Mouse (Mus musculus) spleen, postnatal 14 days (tissue): ENCODE data around the gene Eme2.

Experiments
- DNase-seq, 2 experiments: peaks; one replicate each; pipeline ENCODE4 v3.0.0; 2021 to 2022; ENCODE audit warnings: low spot score in 2 of 2

The Eme2 gene

DNA sequence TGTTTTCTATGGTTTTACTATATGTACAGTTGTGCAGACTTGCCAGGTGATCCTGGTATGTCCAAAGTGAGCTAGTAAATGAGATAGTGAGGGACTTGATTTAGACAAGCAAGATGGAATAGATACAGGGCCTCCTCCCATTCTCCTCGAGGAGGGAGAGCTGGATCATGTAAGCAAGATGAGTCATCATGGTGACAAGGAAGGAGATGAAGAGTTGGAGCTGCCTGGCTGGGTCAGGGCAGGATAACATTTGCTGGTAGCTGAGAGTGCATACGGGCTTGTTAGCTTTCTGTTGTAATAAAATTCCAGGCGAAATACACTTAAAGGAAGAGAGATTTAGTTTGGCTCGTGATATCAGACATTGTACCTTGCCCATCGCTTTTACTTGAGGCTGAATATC is 54.5 kb downstream of the Eme2 start:
- DNase-seq = no peak

DNA sequence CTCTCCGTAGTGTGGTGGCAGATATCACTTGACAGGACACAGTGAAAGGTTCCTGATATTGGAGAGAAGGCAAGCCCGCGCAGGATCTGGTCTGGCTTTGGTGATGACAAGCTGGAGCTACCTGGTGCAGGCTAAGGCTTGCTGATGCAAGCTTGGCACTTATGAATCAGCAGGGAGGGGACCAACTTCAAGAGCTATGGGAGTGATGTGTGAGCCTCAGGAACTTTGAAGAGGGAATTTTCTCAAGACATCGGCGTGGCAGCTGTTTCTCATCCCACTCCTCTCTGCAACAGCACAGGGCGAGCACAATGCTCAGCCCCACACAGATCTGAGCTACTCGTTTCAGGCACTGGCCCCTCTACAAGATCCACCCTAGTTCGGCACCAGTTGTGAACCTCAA is 55.0 kb downstream of the Eme2 start, which contains the start of gene Hagh:
Hagh (plus strand) TSS at position 302 of the 400 bp plus-strand sequence.
- no peak for DNase-seq
